Mouse (Mus musculus) liver, embryonic 12.5 days (tissue): Measurements from ENCODE around the gene Rb1. TPM values are rescaled to one million over a fixed set of nuclear protein-coding genes. Genes with fewer than 3 reads are reported as not detected.

ENCODE experiments used
- ATAC-seq: fragments of 200-750 bp; cut with Nextera tagmentation; 2 replicates; pipeline ENCODE4 v1.8.0; 2017; ENCODE audit warnings: moderate number of reproducible peaks, mild to moderate bottlenecking, moderate library complexity
- H3K27ac ChIP-seq: fragments of 300-500 bp; sonication (generic); 2 replicates; pipeline ENCODE4 v1.5.1; 2016; ENCODE audit warnings: mild to moderate bottlenecking
- H3K27me3 ChIP-seq: fragments of 300-500 bp; sonication (generic); replicated peaks from 2 replicates; pipeline ENCODE4 v1.6.1; 2016; ENCODE audit warnings: mild to moderate bottlenecking, moderate library complexity
- H3K36me3 ChIP-seq: fragments of 300-500 bp; sonication (generic); 2 replicates; pipeline ENCODE4 v1.6.1; 2016; ENCODE audit warnings: mild to moderate bottlenecking, moderate library complexity
- H3K4me1 ChIP-seq: fragments of 300-500 bp; sonication (generic); 2 replicates; pipeline ENCODE4 v1.6.1; 2016
- H3K4me2 ChIP-seq: fragments of 300-500 bp; sonication (generic); 2 replicates; pipeline ENCODE4 v1.6.1; 2016; ENCODE audit warnings: mild to moderate bottlenecking, moderate library complexity
- H3K4me3 ChIP-seq: fragments of 300-500 bp; sonication (generic); 2 replicates; pipeline ENCODE4 v1.5.1; 2016; ENCODE audit warnings: mild to moderate bottlenecking, moderate library complexity
- H3K9ac ChIP-seq: fragments of 300-500 bp; sonication (generic); 2 replicates; pipeline ENCODE4 v1.6.1; 2016; ENCODE audit warnings: mild to moderate bottlenecking, moderate library complexity
- H3K9me3 ChIP-seq: fragments of 300-500 bp; sonication (generic); replicated peaks from 2 replicates; pipeline ENCODE4 v1.6.1; 2016; ENCODE audit warnings: mild to moderate bottlenecking, moderate library complexity
- WGBS: fragments of 180-500 bp; shearing (Covaris S2); methylation state at CpG from one replicate; pipeline ENCODE4 v1.1.7; 2016; ENCODE audit not compliant: insufficient replicate concordance; 5-methylcytosine and 5-hydroxymethylcytosine counted together
- polyA plus RNA-seq: library from polyadenylated mRNA; unstranded; fragments of >200 nt; fragmentation: Nextera tagmentation; extraction: Ambion mirVana; gene quantifications from 2 replicates; pipeline ENCODE4 v1.2.1, GENCODE M21; 2016

The Rb1 gene
- 30.1 and 33.3 TPM in 2 replicates for polyA plus RNA-seq

GRCm38 (mm10) chr14:73325456-73326381 is at the start of gene Rb1:
TSS of gene Rb1 (minus strand) at chr14:73325822.
- Histone ChIP-seq H3K4me3 (peak within 1 kb of the TSS; percentile 95), H3K4me2 (peak within 1 kb of the TSS; percentile 76), H3K27me3 (no peaks in the 10 kb centered on the region), H3K4me1 (peaks cover 44% of the 10 kb centered on the region), H3K9ac (peak within 1 kb of the TSS; percentile 98), H3K9me3 (no peaks in the 10 kb centered on the region), H3K27ac (peak within 1 kb of the TSS; percentile 98), H3K36me3 (peaks cover 3% of the 10 kb centered on the region; the same call in 1 of the 2 replicates)
- ATAC-seq = peak; percentile 91
- WGBS = under 1% methylated on average over 108 of the region's 135 CpGs

- WGBS = 68% methylated on average over 11 of the region's 11 CpGs
- Histone ChIP-seq H3K36me3 (peaks cover 56% of the 10 kb centered on the region), H3K9me3 (no peaks in the 10 kb centered on the region), H3K27ac (0 out of 2 replicates have a peak overlapping the region, but pooled peaks have one; percentile 20), H3K27me3 (no peaks in the 10 kb centered on the region), H3K9ac (no peak overlapping the region), H3K4me2 (peak overlapping the region; percentile 21), H3K4me3 (no peak overlapping the region), H3K4me1 (peaks cover 69% of the 10 kb centered on the region)
- ATAC-seq = no peak
These were observed 48.8 kb upstream of the Rb1 start for GRCm38 (mm10) chr14:73374315-73374890.

GRCm38 (mm10) chr14:73373606-73374005 is 48.0 kb upstream of the Rb1 start:
- no peak overlapping the region for H3K9ac ChIP-seq
- H3K36me3 ChIP-seq = peaks cover 54% of the 10 kb centered on the region
- 75% methylated on average over 8 of the region's 8 CpGs for WGBS
- H3K27ac ChIP-seq = no peak overlapping the region
- peaks cover 71% of the 10 kb centered on the region for H3K4me1 ChIP-seq
- H3K27me3 ChIP-seq = no peaks in the 10 kb centered on the region
- no peak for ATAC-seq
- H3K4me2 ChIP-seq = no peak overlapping the region
- no peaks in the 10 kb centered on the region for H3K9me3 ChIP-seq
- H3K4me3 ChIP-seq = no peak overlapping the region

DNA sequence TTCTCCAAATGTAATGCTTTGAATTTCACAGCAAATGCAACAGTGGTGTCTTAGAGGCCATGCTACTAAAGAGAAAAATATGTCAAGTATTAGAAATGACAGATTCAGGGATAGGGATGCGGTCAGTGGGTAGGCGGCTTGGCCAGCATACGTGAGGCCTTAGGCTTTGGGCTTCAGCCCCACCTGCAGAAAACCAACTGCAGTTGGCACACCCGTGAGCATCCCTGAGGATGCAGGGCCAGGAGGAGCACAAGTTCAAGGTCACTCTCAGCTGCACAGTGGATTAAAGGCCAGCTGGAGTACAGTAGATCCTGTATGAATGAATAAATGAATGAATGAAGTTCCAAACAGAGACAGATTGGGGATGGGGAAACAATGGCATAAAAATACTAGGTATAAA is 47.4 kb upstream of the Rb1 start:
- H3K27ac ChIP-seq = no peak overlapping the region
- no peak overlapping the region for H3K4me3 ChIP-seq
- peaks cover 54% of the 10 kb centered on the region for H3K36me3 ChIP-seq
- ATAC-seq = no peak
- H3K9me3 ChIP-seq = no peaks in the 10 kb centered on the region
- H3K4me1 ChIP-seq = peaks cover 69% of the 10 kb centered on the region
- 82% methylated on average over 4 of the region's 4 CpGs for WGBS
- H3K4me2 ChIP-seq = no peak overlapping the region
- H3K27me3 ChIP-seq = no peaks in the 10 kb centered on the region
- H3K9ac ChIP-seq = no peak overlapping the region

DNA sequence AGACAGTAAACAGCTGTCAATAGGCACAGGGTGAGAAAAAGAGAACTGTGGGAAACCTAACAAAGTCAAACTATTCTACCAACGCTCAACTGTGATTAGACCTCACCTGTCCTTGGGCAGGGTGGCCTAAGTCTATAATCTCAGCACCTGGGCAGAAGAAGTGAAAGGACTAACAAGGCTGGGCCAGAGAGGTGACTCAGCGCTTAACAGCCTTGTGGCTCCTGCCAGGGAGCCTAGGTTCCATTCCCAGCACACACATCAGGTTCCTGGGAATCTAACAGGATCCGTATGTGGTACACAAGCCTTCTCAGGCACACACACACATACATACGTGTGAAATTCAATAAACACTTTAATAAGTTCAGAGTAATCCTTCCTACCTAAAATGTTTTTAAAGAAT is 46.0 kb upstream of the Rb1 start:
- no peak for ATAC-seq
- Histone ChIP-seq H3K36me3 (peaks cover 55% of the 10 kb centered on the region), H3K27ac (no peak overlapping the region), H3K9me3 (no peaks in the 10 kb centered on the region), H3K9ac (no peak overlapping the region), H3K27me3 (no peaks in the 10 kb centered on the region), H3K4me3 (no peak overlapping the region), H3K4me2 (no peak overlapping the region), H3K4me1 (peaks cover 61% of the 10 kb centered on the region)
- 80% methylated on average over 4 of the region's 4 CpGs for WGBS

GRCm38 (mm10) chr14:73370695-73371372 is 45.2 kb upstream of the Rb1 start:
- Histone ChIP-seq H3K9ac (no peak overlapping the region), H3K27ac (no peak overlapping the region), H3K9me3 (no peaks in the 10 kb centered on the region), H3K27me3 (no peaks in the 10 kb centered on the region), H3K4me3 (no peak overlapping the region), H3K4me1 (peaks cover 54% of the 10 kb centered on the region), H3K4me2 (no peak overlapping the region), H3K36me3 (peaks cover 62% of the 10 kb centered on the region)
- ATAC-seq = no peak
- 73% methylated on average over 23 of the region's 23 CpGs for WGBS

GRCm38 (mm10) chr14:73370078-73370670 is 44.6 kb upstream of the Rb1 start:
- H3K27me3 ChIP-seq = no peaks in the 10 kb centered on the region
- 0 out of 2 replicates have a peak, but pooled peaks have one; percentile 46 for ATAC-seq
- H3K4me3 ChIP-seq = no peak overlapping the region
- H3K4me1 ChIP-seq = peaks cover 48% of the 10 kb centered on the region
- WGBS = 48% methylated on average over 11 of the region's 11 CpGs
- peak overlapping the region; percentile 22; the same call in 1 of the 2 replicates for H3K9ac ChIP-seq
- H3K9me3 ChIP-seq = no peaks in the 10 kb centered on the region
- 0 out of 2 replicates have a peak overlapping the region, but pooled peaks have one; percentile 18 for H3K4me2 ChIP-seq
- no peak overlapping the region for H3K27ac ChIP-seq
- peaks cover 64% of the 10 kb centered on the region for H3K36me3 ChIP-seq

GRCm38 (mm10) chr14:73369634-73370033 is 44.0 kb upstream of the Rb1 start:
- H3K36me3 ChIP-seq = peaks cover 67% of the 10 kb centered on the region

GRCm38 (mm10) chr14:73368966-73369365 is 43.3 kb upstream of the Rb1 start:
- Histone ChIP-seq H3K27ac (no peak overlapping the region), H3K36me3 (peaks cover 73% of the 10 kb centered on the region), H3K9ac (no peak overlapping the region), H3K4me2 (no peak overlapping the region), H3K9me3 (no peaks in the 10 kb centered on the region), H3K4me3 (no peak overlapping the region), H3K4me1 (peaks cover 37% of the 10 kb centered on the region), H3K27me3 (no peaks in the 10 kb centered on the region)
- 88% methylated on average over 13 of the region's 13 CpGs for WGBS
- no peak for ATAC-seq

More at GRCm38 (mm10) chr14:73369634-73370033, 44.0 kb upstream of the Rb1 start:
- no peak overlapping the region for H3K4me2 ChIP-seq
- no peaks in the 10 kb centered on the region for H3K9me3 ChIP-seq
- no peak overlapping the region for H3K4me3 ChIP-seq
- WGBS = 81% methylated on average over 4 of the region's 4 CpGs
- no peak for ATAC-seq
- H3K27me3 ChIP-seq = no peaks in the 10 kb centered on the region
- H3K27ac ChIP-seq = no peak overlapping the region
- peaks cover 43% of the 10 kb centered on the region for H3K4me1 ChIP-seq
- H3K9ac ChIP-seq = no peak overlapping the region

- H3K4me1 ChIP-seq = peaks cover 33% of the 10 kb centered on the region
- ATAC-seq = no peak
- H3K27ac ChIP-seq = no peak overlapping the region
- no peak overlapping the region for H3K9ac ChIP-seq
- no peaks in the 10 kb centered on the region for H3K9me3 ChIP-seq
- H3K4me3 ChIP-seq = no peak overlapping the region
- H3K27me3 ChIP-seq = no peaks in the 10 kb centered on the region
- WGBS = 82% methylated on average over 13 of the region's 13 CpGs
- peaks cover 81% of the 10 kb centered on the region for H3K36me3 ChIP-seq
- H3K4me2 ChIP-seq = no peak overlapping the region
These were observed 42.6 kb upstream of the Rb1 start for GRCm38 (mm10) chr14:73368221-73368620.

DNA sequence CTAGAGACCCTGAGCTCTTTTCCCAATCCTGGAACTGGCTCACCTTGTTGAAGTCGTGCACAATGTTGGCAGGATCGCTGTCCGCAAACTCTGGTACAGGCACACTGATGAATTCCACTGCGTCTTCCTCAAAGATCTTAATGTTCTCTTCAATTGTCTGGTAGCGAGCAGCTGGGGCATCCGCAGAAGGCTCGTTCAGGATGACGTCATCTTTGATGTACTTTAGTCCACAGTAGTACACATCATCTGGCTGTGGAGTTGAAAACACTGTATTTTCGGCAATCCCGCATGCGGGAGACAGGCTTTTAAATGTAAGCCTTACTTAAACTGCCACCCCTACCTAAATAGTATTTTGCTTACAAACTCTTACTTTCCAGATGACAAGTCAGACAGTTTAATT is 40.7 kb upstream of the Rb1 start:
- Histone ChIP-seq H3K27me3 (no peaks in the 10 kb centered on the region), H3K4me3 (no peak overlapping the region), H3K4me1 (peaks cover 20% of the 10 kb centered on the region), H3K9me3 (no peaks in the 10 kb centered on the region), H3K4me2 (no peak overlapping the region), H3K27ac (no peak overlapping the region), H3K9ac (no peak overlapping the region), H3K36me3 (peaks cover 93% of the 10 kb centered on the region)
- no peak for ATAC-seq
- 88% methylated on average over 11 of the region's 11 CpGs for WGBS
